Mouse (Mus musculus) embryonic facial prominence, embryonic 14.5 days (tissue): ENCODE results near the gene Zscan12. TPM values are rescaled to one million over a fixed set of nuclear protein-coding genes. Genes with fewer than 3 reads are reported as not detected.
A peak's percentile ranks its signal among the peaks of the same experiment; 100 is the strongest.

ENCODE experiments used
- ATAC-seq: fragments of 200-750 bp; cut with Nextera tagmentation; 2 replicates; pipeline ENCODE4 v1.8.0; 2017; ENCODE audit warnings: low read depth, moderate number of reproducible peaks, moderate TSS enrichment
- DNase-seq: peaks from one replicate; pipeline ENCODE4 v3.0.0-alpha.2; 2015; ENCODE audit warnings: low spot score
- H3K27ac ChIP-seq: fragments of 300-500 bp; sonication (generic); replicated peaks from 2 replicates; pipeline ENCODE4 v1.5.1; 2014; ENCODE audit warnings: low read depth, mild to moderate bottlenecking, low read length, moderate library complexity
- H3K27me3 ChIP-seq: fragments of 300-500 bp; sonication (generic); replicated peaks from 2 replicates; pipeline ENCODE4 v1.6.1; 2014; ENCODE audit warnings: low read length; ENCODE audit not compliant: control insufficient read depth, insufficient read depth
- H3K36me3 ChIP-seq: fragments of 300-500 bp; sonication (generic); 2 replicates; pipeline ENCODE4 v1.6.1; 2014; ENCODE audit warnings: low read length, mixed read lengths; ENCODE audit not compliant: control insufficient read depth, insufficient read depth
- H3K4me1 ChIP-seq: fragments of 300-500 bp; sonication (generic); 2 replicates; pipeline ENCODE4 v1.6.1; 2014; ENCODE audit warnings: antibody characterized with exemption, low read length; ENCODE audit not compliant: control insufficient read depth, insufficient read depth
- H3K4me2 ChIP-seq: fragments of 300-500 bp; sonication (generic); 2 replicates; pipeline ENCODE4 v1.6.1; 2014; ENCODE audit warnings: low read depth, mild to moderate bottlenecking, low read length, moderate library complexity, mixed read lengths
- H3K4me3 ChIP-seq: fragments of 300-500 bp; sonication (generic); 2 replicates; pipeline ENCODE4 v1.5.1; 2014; ENCODE audit warnings: low read depth, mild to moderate bottlenecking, low read length
- H3K9ac ChIP-seq: fragments of 300-500 bp; sonication (generic); 2 replicates; pipeline ENCODE4 v1.6.1; 2014; ENCODE audit warnings: low read depth, mild to moderate bottlenecking, low read length, moderate library complexity, mixed read lengths
- H3K9me3 ChIP-seq: fragments of 300-500 bp; sonication (generic); 2 replicates; pipeline ENCODE4 v1.6.1; 2016; ENCODE audit warnings: low read length; ENCODE audit not compliant: control insufficient read depth
- WGBS: fragments of 180-500 bp; shearing (Covaris S2); extraction: QIAGEN DNeasy Blood & Tissue Kit; methylation state at CpG from one replicate; pipeline ENCODE4 v1.1.7; 2014; 5-methylcytosine and 5-hydroxymethylcytosine counted together
- polyA plus RNA-seq: library from polyadenylated mRNA; unstranded; fragments of >200 nt; fragmentation: Nextera tagmentation; extraction: Ambion mirVana; gene quantifications from 2 replicates; pipeline ENCODE4 v1.2.1, GENCODE M21; 2014

Zscan12 gene
- polyA plus RNA-seq, 1 experiment from 2014 or later, result 11.1 TPM

GRCm38 (mm10) chr13:21407969-21408804, 45.6 kb downstream of the Zscan12 start:
- H3K27ac ChIP-seq, result peak overlapping the region; percentile 87
- H3K4me2 ChIP-seq, result peak overlapping the region; percentile 76
- 4% methylated on average over 27 of the region's 27 CpGs for WGBS
- peak; percentile 96 for DNase-seq
- H3K36me3 ChIP-seq, result no peaks in the 10 kb centered on the region
- no peaks in the 10 kb centered on the region for H3K9me3 ChIP-seq
- H3K27me3 ChIP-seq, result no peaks in the 10 kb centered on the region
- H3K4me1 ChIP-seq, result peaks cover 6% of the 10 kb centered on the region
- peak; percentile 97 for ATAC-seq
- H3K4me3 ChIP-seq, result peak overlapping the region; percentile 50
- H3K9ac ChIP-seq, result peak overlapping the region; percentile 81

GRCm38 (mm10) chr13:21408805-21409459, 46.3 kb downstream of the Zscan12 start:
- no peak for DNase-seq
- H3K9ac ChIP-seq, result peak overlapping the region; percentile 81
- no peak for ATAC-seq
- peak overlapping the region; percentile 87 for H3K27ac ChIP-seq
- H3K27me3 ChIP-seq, result no peaks in the 10 kb centered on the region
- peaks cover 6% of the 10 kb centered on the region for H3K4me1 ChIP-seq
- WGBS, result 51% methylated on average over 11 of the region's 11 CpGs
- peak overlapping the region; percentile 50 for H3K4me3 ChIP-seq
- H3K9me3 ChIP-seq, result no peaks in the 10 kb centered on the region
- H3K4me2 ChIP-seq, result peak overlapping the region; percentile 76
- H3K36me3 ChIP-seq, result no peaks in the 10 kb centered on the region

- no peak overlapping the region for H3K27ac ChIP-seq
- H3K27me3 ChIP-seq, result no peaks in the 10 kb centered on the region
- H3K9ac ChIP-seq, result no peak overlapping the region
- H3K9me3 ChIP-seq, result no peaks in the 10 kb centered on the region
- 68% methylated on average over 15 of the region's 15 CpGs for WGBS
- H3K4me3 ChIP-seq, result no peak overlapping the region
- no peaks in the 10 kb centered on the region for H3K4me1 ChIP-seq
- H3K4me2 ChIP-seq, result no peak overlapping the region
- ATAC-seq (no peak), DNase-seq (no peak)
- no peaks in the 10 kb centered on the region for H3K36me3 ChIP-seq
These were observed 51.9 kb downstream of the Zscan12 start for GRCm38 (mm10) chr13:21414231-21415212.

GRCm38 (mm10) chr13:21415266-21415665, 52.6 kb downstream of the Zscan12 start:
- Histone ChIP-seq H3K36me3 (no peaks in the 10 kb centered on the region), H3K4me2 (no peak overlapping the region), H3K9ac (no peak overlapping the region), H3K27ac (no peak overlapping the region), H3K9me3 (no peaks in the 10 kb centered on the region), H3K27me3 (no peaks in the 10 kb centered on the region), H3K4me1 (no peaks in the 10 kb centered on the region), H3K4me3 (no peak overlapping the region)
- ATAC-seq (no peak), DNase-seq (no peak)
- 67% methylated on average over 4 of the region's 4 CpGs for WGBS

GRCm38 (mm10) chr13:21415750-21416149, 53.1 kb downstream of the Zscan12 start:
- 76% methylated on average over 2 of the region's 2 CpGs for WGBS
- H3K4me2 ChIP-seq, result no peak overlapping the region
- H3K4me3 ChIP-seq, result no peak overlapping the region
- no peaks in the 10 kb centered on the region for H3K4me1 ChIP-seq
- H3K27ac ChIP-seq, result no peak overlapping the region
- H3K9ac ChIP-seq, result no peak overlapping the region
- no peaks in the 10 kb centered on the region for H3K9me3 ChIP-seq
- ATAC-seq (no peak), DNase-seq (no peak)
- H3K27me3 ChIP-seq, result no peaks in the 10 kb centered on the region
- no peaks in the 10 kb centered on the region for H3K36me3 ChIP-seq

GRCm38 (mm10) chr13:21417298-21418010, 54.8 kb downstream of the Zscan12 start:
- H3K9ac ChIP-seq, result no peak overlapping the region
- ATAC-seq (no peak), DNase-seq (no peak)
- H3K4me1 ChIP-seq, result no peaks in the 10 kb centered on the region
- no peak overlapping the region for H3K4me2 ChIP-seq
- H3K4me3 ChIP-seq, result no peak overlapping the region
- no peak overlapping the region for H3K27ac ChIP-seq
- H3K27me3 ChIP-seq, result no peaks in the 10 kb centered on the region
- WGBS, result 75% methylated on average over 6 of the region's 6 CpGs
- no peaks in the 10 kb centered on the region for H3K36me3 ChIP-seq
- no peaks in the 10 kb centered on the region for H3K9me3 ChIP-seq

GRCm38 (mm10) chr13:21418865-21419264, 56.2 kb downstream of the Zscan12 start:
- Histone ChIP-seq H3K4me1 (no peaks in the 10 kb centered on the region), H3K4me3 (no peak overlapping the region), H3K27ac (no peak overlapping the region), H3K9ac (no peak overlapping the region), H3K4me2 (no peak overlapping the region), H3K27me3 (no peaks in the 10 kb centered on the region), H3K9me3 (no peaks in the 10 kb centered on the region), H3K36me3 (no peaks in the 10 kb centered on the region)
- DNase-seq (no peak), ATAC-seq (no peak)
- 61% methylated on average over 6 of the region's 6 CpGs for WGBS
